23 mouse cellular contexts compared by ENCODE assay signal in genomic region chr12:40047024-40047423, GRCm38 (mm10).
"Had no signal": no experiment of that assay in that cellular context is flagged by ENCODE, and none has a peak within 500 bp of the region (broad histone marks: within the 10 kb centered on the region; RNA-seq: fewer than 3 reads in every experiment).

No protein-coding gene starts in this region.

- H3K4me1 ChIP-seq: heart, embryonic 10.5 days; heart, embryonic 12.5 days; hindbrain, embryonic 10.5 days; hindbrain, embryonic 13.5 days; intestine, embryonic 15.5 days; limb, embryonic 10.5 days; limb, embryonic 12.5 days; liver, embryonic 13.5 days; liver, embryonic 15.5 days had no signal

- H3K27me3 ChIP-seq: heart, embryonic 12.5 days; hindbrain, embryonic 13.5 days; intestine, embryonic 15.5 days; limb, embryonic 12.5 days; liver, embryonic 13.5 days; liver, embryonic 15.5 days had no signal

- ATAC-seq: hindbrain, embryonic 16.5 days; intestine, embryonic 15.5 days; intestine, postnatal 0 days had no signal

- H3K27ac ChIP-seq: heart, embryonic 10.5 days; hindbrain, embryonic 10.5 days; hindbrain, embryonic 13.5 days; intestine, embryonic 15.5 days; layer of hippocampus, adult 2 months; limb, embryonic 10.5 days; limb, embryonic 12.5 days; liver, embryonic 13.5 days; liver, embryonic 15.5 days had no signal

- H3K9me3 ChIP-seq: heart, embryonic 10.5 days; heart, embryonic 12.5 days; hindbrain, embryonic 13.5 days; intestine, embryonic 15.5 days; limb, embryonic 10.5 days; limb, embryonic 12.5 days; liver, embryonic 13.5 days; liver, embryonic 15.5 days had no signal

- DNase-seq: gastrocnemius, postnatal 25 days; heart, adult 18-20 months; heart, postnatal 10 days; heart, postnatal 4 days; kidney, adult 18-20 months; kidney, adult 8-10 months; kidney, postnatal 10 days; kidney, postnatal 25 days; kidney, postnatal 4 days; liver; liver, embryonic 13.5 days had no signal

- H3K9ac ChIP-seq: heart, embryonic 12.5 days; hindbrain, embryonic 13.5 days; intestine, embryonic 15.5 days; limb, embryonic 12.5 days; liver, embryonic 13.5 days; liver, embryonic 15.5 days had no signal

- H3K4me2 ChIP-seq: heart, embryonic 12.5 days; hindbrain, embryonic 13.5 days; intestine, embryonic 15.5 days; limb, embryonic 12.5 days; liver, embryonic 11.5 days; liver, embryonic 13.5 days; liver, embryonic 15.5 days had no signal

- H3K36me3 ChIP-seq: heart, embryonic 10.5 days; heart, embryonic 12.5 days; hindbrain, embryonic 10.5 days; hindbrain, embryonic 13.5 days; intestine, embryonic 15.5 days; limb, embryonic 10.5 days; limb, embryonic 12.5 days; liver, embryonic 13.5 days; liver, embryonic 15.5 days had no signal

- H3K4me3 ChIP-seq: heart, embryonic 10.5 days; heart, embryonic 12.5 days; hindbrain, embryonic 10.5 days; hindbrain, embryonic 13.5 days; intestine, embryonic 15.5 days; layer of hippocampus, adult 2 months; limb, embryonic 10.5 days; limb, embryonic 12.5 days; liver, embryonic 13.5 days; liver, embryonic 15.5 days had no signal
